Mouse (Mus musculus) embryo, embryonic 10 days (tissue): ENCODE measurements around the gene Trpc4ap.
A peak's percentile ranks its signal among the peaks of the same experiment; 100 is the strongest.

Source experiments
- DNase-seq: peaks from one replicate; pipeline ENCODE4 v3.0.0-alpha.2; 2015; ENCODE audit warnings: low spot score

The Trpc4ap gene

DNA sequence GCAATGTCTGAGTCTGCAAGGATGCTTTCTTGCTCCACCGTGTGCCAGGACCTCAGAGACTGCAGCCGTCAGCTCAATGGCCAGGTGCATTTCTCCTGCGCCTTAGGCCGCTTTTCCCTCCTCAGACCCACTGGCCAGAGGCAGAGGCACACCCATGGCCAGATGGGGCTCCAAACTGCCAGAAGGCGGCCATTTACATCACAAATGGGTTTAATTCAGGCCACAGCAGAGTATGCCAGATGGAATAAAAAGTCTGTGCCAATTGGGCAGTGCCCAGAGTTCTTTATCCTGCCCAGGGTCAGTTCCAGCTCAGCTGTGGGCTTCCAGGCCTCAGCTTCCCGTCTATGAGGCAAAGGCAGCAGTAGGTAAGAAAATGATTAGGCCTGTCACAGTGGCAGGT, 51.5 kb downstream of the Trpc4ap start:
- DNase-seq, result no peak

DNA sequence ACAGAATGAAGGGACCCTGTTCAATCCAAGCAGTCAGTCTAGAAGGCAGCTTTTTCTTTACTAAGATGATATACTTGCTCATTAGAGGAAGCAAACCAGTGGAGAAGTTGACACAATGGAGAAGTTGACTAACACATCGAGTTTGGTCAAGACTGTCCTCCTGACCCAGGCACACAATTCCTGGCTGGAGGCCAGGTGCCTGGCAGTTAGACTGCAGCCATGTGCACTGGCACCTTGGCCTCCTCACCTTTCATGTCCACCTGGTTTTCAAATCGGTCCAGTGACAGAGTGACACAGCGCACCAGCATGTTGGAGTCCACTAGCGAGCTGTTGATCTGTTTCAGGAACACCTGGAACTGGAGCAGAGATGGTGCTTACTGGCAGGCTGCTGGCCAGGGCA, 54.8 kb downstream of the Trpc4ap start:
- no peak for DNase-seq

- no peak for DNase-seq
Measured at GRCm38 (mm10) chr2:155636881-155637280, 55.3 kb downstream of the Trpc4ap start.

DNA sequence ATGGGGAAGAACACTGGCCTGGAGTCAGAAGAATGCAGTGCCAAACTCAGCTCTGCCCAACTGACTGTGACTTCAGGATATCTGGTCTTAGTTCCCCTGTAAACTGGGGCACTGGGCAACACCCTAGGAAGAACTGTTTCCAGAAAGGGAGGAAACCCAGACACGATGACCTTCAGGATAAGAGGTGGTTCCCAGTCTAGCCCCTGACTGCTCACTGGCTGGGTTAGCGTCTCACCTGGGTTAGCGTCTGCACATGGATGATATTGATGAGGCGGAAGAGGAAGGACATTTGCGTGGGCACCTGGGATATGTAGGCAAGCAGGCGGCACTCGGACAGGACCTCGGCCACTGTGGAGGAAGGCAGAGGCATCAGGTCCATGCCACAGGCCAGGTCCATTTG, 56.2 kb downstream of the Trpc4ap start:
- DNase-seq, result no peak

DNA sequence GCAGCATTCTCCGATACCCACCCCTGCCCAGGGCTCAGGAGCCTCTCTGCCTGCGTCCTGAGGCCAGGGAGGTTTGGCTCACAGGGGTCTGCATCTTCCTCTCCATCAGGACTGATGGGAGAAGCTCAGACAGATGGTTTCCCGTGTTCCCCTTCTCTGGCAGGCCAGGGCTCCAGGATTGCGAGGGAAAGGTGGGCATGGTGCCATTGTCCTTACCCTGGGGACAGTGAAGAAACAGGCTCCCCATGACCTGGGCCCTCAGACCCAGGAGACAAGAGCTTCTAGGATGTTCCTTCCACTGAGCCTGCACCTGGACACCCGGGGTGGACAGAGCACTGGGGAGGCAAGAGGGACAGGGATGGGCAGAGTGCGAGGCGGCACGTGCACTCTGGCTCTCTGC, 57.6 kb downstream of the Trpc4ap start:
- DNase-seq, result no peak

GRCm38 (mm10) chr2:155633731-155634130, 58.5 kb downstream of the Trpc4ap start:
- DNase-seq, result no peak

DNA sequence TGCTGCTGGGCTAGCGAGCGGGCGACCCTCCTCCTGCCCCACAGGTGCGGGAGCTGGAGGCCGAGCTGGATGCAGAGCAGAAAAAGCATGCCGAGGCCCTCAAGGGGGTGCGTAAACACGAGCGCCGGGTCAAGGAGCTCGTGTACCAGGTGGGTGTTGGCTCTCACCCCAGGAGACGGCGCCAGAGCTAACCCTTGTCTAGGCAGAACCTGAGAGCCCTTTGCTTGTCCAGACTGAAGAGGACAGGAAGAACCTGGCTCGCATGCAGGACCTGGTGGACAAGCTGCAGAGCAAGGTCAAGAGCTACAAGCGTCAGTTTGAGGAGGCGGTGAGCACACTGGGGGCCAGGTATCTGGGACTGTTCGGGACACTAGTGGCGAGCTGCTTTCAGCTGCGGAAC, 59.1 kb downstream of the Trpc4ap start:
- DNase-seq, result no peak

GRCm38 (mm10) chr2:155632138-155632936, 59.8 kb downstream of the Trpc4ap start:
- DNase-seq, result no peak

DNA sequence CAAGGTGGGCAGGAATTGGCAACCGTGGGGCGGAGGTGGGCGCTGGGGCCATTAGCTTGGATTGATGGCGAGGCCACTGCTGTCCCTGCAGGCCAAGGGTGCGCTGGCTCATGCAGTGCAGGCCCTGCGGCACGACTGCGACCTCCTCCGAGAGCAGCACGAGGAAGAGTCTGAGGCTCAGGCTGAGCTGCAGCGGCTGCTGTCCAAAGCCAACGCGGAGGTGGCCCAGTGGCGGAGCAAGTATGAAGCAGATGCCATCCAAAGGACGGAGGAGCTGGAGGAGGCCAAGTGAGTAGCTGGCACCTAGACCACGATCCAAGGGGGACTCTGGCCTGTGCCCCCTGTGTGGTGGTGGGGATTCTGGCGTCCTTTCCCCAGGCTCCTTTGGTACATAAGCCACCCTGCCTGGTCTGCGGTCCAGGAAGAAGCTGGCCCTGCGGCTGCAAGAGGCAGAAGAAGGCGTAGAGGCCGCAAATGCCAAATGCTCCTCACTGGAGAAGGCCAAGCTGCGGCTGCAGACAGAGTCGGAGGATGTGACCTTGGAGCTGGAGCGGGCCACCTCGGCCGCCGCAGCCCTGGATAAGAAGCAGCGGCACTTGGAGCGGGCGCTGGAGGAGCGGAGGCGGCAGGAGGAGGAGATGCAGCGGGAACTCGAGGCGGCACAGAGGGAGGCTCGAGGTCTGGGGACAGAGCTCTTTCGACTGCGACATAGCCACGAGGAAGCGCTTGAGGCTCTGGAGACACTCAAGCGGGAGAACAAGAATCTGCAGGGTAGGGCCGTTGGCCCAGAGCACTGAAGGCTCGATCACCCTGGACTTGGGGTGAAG, 61.4 kb downstream of the Trpc4ap start:
- peak; percentile 59 for DNase-seq

- peak; percentile 32 for DNase-seq
Measured at GRCm38 (mm10) chr2:155630153-155630552, 62.0 kb downstream of the Trpc4ap start.

DNA sequence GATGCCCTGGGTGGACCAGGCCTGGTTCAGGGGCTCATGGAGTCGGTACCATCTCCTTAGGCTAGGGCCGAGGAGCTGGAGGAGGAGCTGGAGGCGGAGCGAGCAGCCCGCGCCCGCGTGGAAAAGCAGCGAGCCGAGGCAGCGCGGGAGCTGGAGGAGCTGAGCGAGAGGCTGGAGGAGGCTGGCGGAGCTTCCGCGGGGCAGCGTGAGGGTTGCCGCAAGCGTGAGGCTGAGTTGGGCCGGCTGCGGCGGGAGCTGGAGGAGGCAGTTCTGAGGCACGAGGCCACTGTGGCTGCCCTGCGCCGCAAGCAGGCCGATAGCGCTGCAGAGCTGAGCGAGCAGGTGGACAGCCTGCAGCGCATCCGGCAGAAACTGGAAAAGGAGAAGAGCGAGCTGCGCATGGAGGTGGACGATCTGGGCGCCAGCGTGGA, 62.9 kb downstream of the Trpc4ap start:
- DNase-seq, result peak; percentile 64

DNA sequence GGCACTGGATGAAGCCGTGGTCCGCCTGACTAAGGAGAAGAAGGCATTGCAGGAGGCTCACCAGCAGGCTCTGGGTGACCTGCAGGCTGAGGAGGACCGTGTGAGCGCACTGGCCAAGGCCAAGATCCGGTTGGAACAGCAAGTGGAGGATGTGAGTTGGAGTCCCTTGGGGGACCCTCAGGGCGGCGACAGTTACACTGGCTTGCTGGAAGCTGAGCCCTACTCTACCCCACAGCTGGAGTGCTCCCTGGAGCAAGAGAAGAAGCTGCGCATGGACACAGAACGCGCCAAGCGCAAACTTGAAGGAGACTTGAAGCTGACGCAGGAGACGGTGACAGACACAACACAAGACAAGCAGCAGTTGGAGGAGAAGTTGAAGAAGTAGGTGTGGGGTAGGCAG, 63.7 kb downstream of the Trpc4ap start:
- DNase-seq, result no peak

DNA sequence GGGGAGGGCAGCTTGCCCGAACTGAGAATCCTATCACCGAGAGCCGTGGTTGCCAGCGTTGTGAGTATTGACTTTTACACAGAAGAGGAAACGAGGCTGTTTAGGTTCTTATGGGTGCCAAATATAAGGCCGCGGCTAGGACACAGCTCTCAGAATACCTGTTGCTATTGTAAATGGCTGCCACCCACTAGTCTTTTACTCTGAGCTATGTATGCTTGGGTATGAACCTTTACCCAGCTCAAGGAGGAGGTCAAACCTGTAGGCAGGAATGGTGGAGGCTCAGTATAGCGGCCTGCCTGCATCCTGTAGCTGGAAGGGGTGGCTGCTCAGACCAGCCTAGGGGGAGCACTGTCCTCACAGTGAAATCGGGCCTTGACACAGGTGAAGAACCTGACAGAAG, 64.1 kb downstream of the Trpc4ap start:
- DNase-seq, result no peak

- DNase-seq, result peak; percentile 70
Measured at GRCm38 (mm10) chr2:155627030-155627738, 65.0 kb downstream of the Trpc4ap start.

- no peak for DNase-seq
Measured at GRCm38 (mm10) chr2:155626277-155626676, 65.9 kb downstream of the Trpc4ap start.

DNA sequence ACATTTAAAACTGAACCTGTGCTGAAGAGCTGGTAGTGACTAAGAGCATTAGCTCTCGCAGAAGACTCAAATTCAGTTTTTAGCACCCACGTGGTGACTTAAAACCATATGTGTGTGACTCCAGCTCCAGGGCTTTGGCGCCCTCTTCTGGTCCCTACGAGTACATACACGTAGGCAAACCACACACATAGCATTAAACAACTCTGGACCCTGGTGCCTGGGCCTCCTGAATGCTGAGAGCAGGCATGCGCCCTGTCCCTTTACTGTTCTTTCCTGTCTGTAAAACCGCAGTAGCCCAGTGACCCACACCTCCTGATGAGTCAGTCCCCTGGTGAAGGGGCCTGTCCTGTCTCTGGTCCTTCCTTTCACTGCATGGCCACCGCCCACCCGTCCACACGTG, 67.5 kb downstream of the Trpc4ap start:
- peak; percentile 75 for DNase-seq

GRCm38 (mm10) chr2:155623996-155624395, 68.2 kb downstream of the Trpc4ap start:
- DNase-seq, result no peak

- DNase-seq, result no peak
Measured at GRCm38 (mm10) chr2:155622606-155623005, 69.6 kb downstream of the Trpc4ap start.

DNA sequence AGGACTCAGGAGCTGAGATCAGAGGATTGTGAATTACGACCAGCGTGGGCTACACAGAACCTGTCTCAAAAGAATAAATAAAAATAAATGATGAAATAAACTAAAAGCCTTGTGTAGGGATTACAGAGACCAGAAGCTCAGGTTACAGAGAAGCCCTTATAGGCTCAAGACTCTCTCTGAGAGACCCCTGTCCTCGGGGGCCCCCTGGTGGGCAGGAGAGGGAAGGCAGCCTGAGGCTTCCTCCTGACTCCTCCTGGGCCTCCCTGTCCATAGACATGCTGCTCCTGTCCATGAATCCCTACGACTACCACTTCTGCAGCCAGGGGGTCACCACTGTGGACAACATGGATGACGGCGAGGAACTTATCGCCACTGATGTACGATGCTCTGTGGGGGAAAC, 72.4 kb downstream of the Trpc4ap start:
- DNase-seq, result peak; percentile 68

- no peak for DNase-seq
Measured at GRCm38 (mm10) chr2:155616971-155617370, 75.2 kb downstream of the Trpc4ap start.

- no peak for DNase-seq
Measured at GRCm38 (mm10) chr2:155613953-155614352, 78.2 kb downstream of the Trpc4ap start.

GRCm38 (mm10) chr2:155613326-155613755, 78.8 kb downstream of the Trpc4ap start:
- DNase-seq, result peak; percentile 78
